Mouse (Mus musculus): ENCODE results near the gene Rnf212.

- TF ChIP-seq GATA1 (IDR thresholded peaks at IDR 0.05; ENCODE audit: low read length) (no peak), TAL1 (IDR thresholded peaks at IDR 0.05; ENCODE audit: low read length) (no peak)
Observed at GRCm38 (mm10) chr5:108743856-108744255, 30.9 kb downstream of the Rnf212 start.

Data from erythroblast, embryonic 14.5 days (primary cell).